In the genomic region with DNA sequence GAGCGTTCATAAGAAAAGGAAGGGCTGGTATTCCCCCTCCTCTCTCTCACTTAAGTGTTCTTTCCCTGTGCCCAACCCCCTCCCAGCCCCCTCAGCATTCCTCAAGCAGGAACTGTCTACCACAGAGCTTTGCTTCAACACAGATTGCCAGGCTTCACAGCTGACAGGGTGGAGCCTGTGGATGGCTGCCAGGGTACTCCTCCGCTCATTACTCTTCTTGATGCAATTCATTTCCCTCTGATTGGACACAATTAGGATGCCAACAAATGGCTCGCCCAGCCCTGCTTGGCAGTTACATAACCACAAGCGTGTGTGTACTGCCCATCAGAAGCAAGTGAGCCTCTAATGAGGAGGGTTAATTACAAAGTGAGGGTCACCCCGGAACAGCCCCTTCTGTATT, we compare ENCODE assay signal across 9 mouse cellular contexts.
DNase-seq lines count a peak whose midpoint lies in the region; ATAC-seq and TF ChIP-seq lines count a peak whose summit lies in the region.
"Had no signal": no experiment of that assay in that cellular context is flagged by ENCODE, and none has a peak within 500 bp of the region (broad histone marks: within the 10 kb centered on the region; RNA-seq: fewer than 3 reads in every experiment).

No protein-coding gene starts in this region.

- H3K4me2 ChIP-seq in midbrain, postnatal 0 days (ENCODE audit: low read depth, low read length, poor library complexity, severe bottlenecking), result no peak overlapping the region
- H3K4me2 ChIP-seq: lung, embryonic 15.5 days had no signal

- no peak for ATAC-seq in midbrain, postnatal 0 days (ENCODE audit: low FRiP score)
- no peak for ATAC-seq in megakaryocyte-erythroid progenitor cell, adult 5-6 weeks (replicated peaks; ENCODE audit: low FRiP score, low TSS enrichment, poor library complexity, severe bottlenecking)

- DNase-seq in kidney, postnatal 10 days, result peak; percentile 30
- DNase-seq in kidney, adult 2 months, result no peak
- peak; percentile 67 for DNase-seq in brain, embryonic 18.5 days (ENCODE audit: low read depth, low spot score)
- DNase-seq in frontal cortex, postnatal 36 days (ENCODE audit: low spot score in 2 of 2), result peak; percentile 65 to 83
- DNase-seq in layer of hippocampus, adult 9-11 months, result peak; percentile 96
- peak; percentile 86 for DNase-seq in midbrain, postnatal 0 days (ENCODE audit: low spot score)
- DNase-seq in natural killer cell, adult 2 months (ENCODE audit: low spot score in 2 of 2), result no peak

- H3K4me1 ChIP-seq in kidney, adult 2 months (ENCODE audit: control insufficient read depth, insufficient read depth, low read length), result no peaks in the 10 kb centered on the region
- no peaks in the 10 kb centered on the region for H3K4me1 ChIP-seq in midbrain, postnatal 0 days (ENCODE audit: insufficient read depth, low read length)

- H3K9ac ChIP-seq in midbrain, postnatal 0 days (replicated peaks; ENCODE audit: low read length, poor library complexity, severe bottlenecking), result no peak overlapping the region
- H3K9ac ChIP-seq: lung, embryonic 15.5 days had no signal

- H3K36me3 ChIP-seq in kidney, adult 2 months (ENCODE audit: control insufficient read depth, insufficient read depth, low read length), result no peaks in the 10 kb centered on the region
- no peaks in the 10 kb centered on the region for H3K36me3 ChIP-seq in midbrain, postnatal 0 days (ENCODE audit: insufficient read depth, low read length)
- H3K36me3 ChIP-seq: lung, embryonic 15.5 days had no signal

- WGBS in kidney, adult 2 months, result 43% methylated on average over 5 of the region's 5 CpGs
- WGBS in midbrain, postnatal 0 days, result 68% methylated on average over 5 of the region's 5 CpGs

- TF ChIP-seq POLR2A in kidney, adult 2 months (IDR thresholded peaks at IDR 0.05; ENCODE audit: low read depth, low read length), result no peak

- no peaks in the 10 kb centered on the region for H3K27me3 ChIP-seq in kidney, adult 2 months (replicated peaks; ENCODE audit: control insufficient read depth, insufficient read depth, low read length)
- H3K27me3 ChIP-seq in midbrain, postnatal 0 days (ENCODE audit: insufficient read depth, low read length), result no peaks in the 10 kb centered on the region
- H3K27me3 ChIP-seq: lung, embryonic 15.5 days had no signal

- no peak overlapping the region for H3K27ac ChIP-seq in kidney, adult 2 months (ENCODE audit: insufficient read depth, low read depth, low read length)
- H3K27ac ChIP-seq in midbrain, postnatal 0 days (ENCODE audit: low read depth, low read length), result no peak overlapping the region
- H3K27ac ChIP-seq: lung, embryonic 15.5 days had no signal

- TF ChIP-seq CTCF in kidney, adult 2 months (conservative IDR thresholded peaks at IDR 0.05; ENCODE audit: insufficient read depth, insufficient read length, low read depth, low read length), result no peak
- TF ChIP-seq CTCF in midbrain, postnatal 0 days (IDR thresholded peaks at IDR 0.05), result no peak

- no peaks in the 10 kb centered on the region for H3K9me3 ChIP-seq in midbrain, postnatal 0 days (ENCODE audit: low read length)
- H3K9me3 ChIP-seq: lung, embryonic 15.5 days had no signal

- no peak overlapping the region for H3K4me3 ChIP-seq in kidney, adult 2 months (ENCODE audit: insufficient read depth, low read depth, low read length)
- no peak overlapping the region for H3K4me3 ChIP-seq in midbrain, postnatal 0 days (ENCODE audit: low read depth, low read length)
- H3K4me3 ChIP-seq: lung, embryonic 15.5 days had no signal

Comparison
In these comparisons a context has a peak if more than half of its experiments do, and no peak if none do; other contexts are left out.
1. DNase-seq: peak in kidney, postnatal 10 days (single experiment), brain, embryonic 18.5 days (single experiment), frontal cortex, postnatal 36 days (2 of 2), layer of hippocampus, adult 9-11 months (single experiment) and midbrain, postnatal 0 days (single experiment); none in kidney, adult 2 months (single experiment) and natural killer cell, adult 2 months (0 of 2).